Mouse (Mus musculus) urinary bladder, adult 18-20 months (tissue): ENCODE measurements around the gene 4930442H23Rik.
"Not testable (repeated sequence)": the region's sequence is repeated elsewhere in the genome, so short reads cannot be mapped to it uniquely, and the experiment has no call there.

Experiments
- DNase-seq, 2 experiments: peaks; one replicate each; pipeline ENCODE4 v3.0.0; 2022; ENCODE audit warnings: low spot score in 2 of 2, mixed read lengths in 2 of 2

4930442H23Rik gene

GRCm38 (mm10) chr10:81198230-81198629 lies 14.6 kb upstream of the 4930442H23Rik start:
- no peak for DNase-seq

- no peak for DNase-seq
Observed at GRCm38 (mm10) chr10:81197305-81197704, 13.7 kb upstream of the 4930442H23Rik start.

GRCm38 (mm10) chr10:81196470-81197065 lies 12.9 kb upstream of the 4930442H23Rik start:
- DNase-seq: no peak

- no peak for DNase-seq
Observed at GRCm38 (mm10) chr10:81195300-81195699, 11.7 kb upstream of the 4930442H23Rik start.

GRCm38 (mm10) chr10:81193991-81194774 lies 10.5 kb upstream of the 4930442H23Rik start:
- no peak for DNase-seq

GRCm38 (mm10) chr10:81192968-81193501 lies 9.4 kb upstream of the 4930442H23Rik start:
- no peak for DNase-seq

- peak; percentile 66 to 79 for DNase-seq
Observed at GRCm38 (mm10) chr10:81192270-81192967, 8.8 kb upstream of the 4930442H23Rik start.

GRCm38 (mm10) chr10:81191342-81191982 lies 7.8 kb upstream of the 4930442H23Rik start:
- no peak for DNase-seq

GRCm38 (mm10) chr10:81190912-81191321 lies 7.3 kb upstream of the 4930442H23Rik start:
- no peak for DNase-seq

GRCm38 (mm10) chr10:81190236-81190911 lies 6.7 kb upstream of the 4930442H23Rik start:
- DNase-seq: no peak

GRCm38 (mm10) chr10:81189821-81190220 lies 6.2 kb upstream of the 4930442H23Rik start:
- no peak for DNase-seq

GRCm38 (mm10) chr10:81187161-81187560 lies 3.5 kb upstream of the 4930442H23Rik start:
- DNase-seq: no peak

GRCm38 (mm10) chr10:81184765-81185164 lies 1.1 kb upstream of the 4930442H23Rik start:
- DNase-seq: no peak

GRCm38 (mm10) chr10:81182336-81183333 lies 1.0 kb downstream of the 4930442H23Rik start, which contains the start of gene Dapk3:
Gene Dapk3 (plus strand): TSS chr10:81183005.
- DNase-seq: peak; percentile 92 to 93

- DNase-seq: not testable (repeated sequence)
Observed at GRCm38 (mm10) chr10:81181860-81182259, 1.8 kb downstream of the 4930442H23Rik start.

- no peak for DNase-seq
Observed at GRCm38 (mm10) chr10:81180946-81181345, 2.7 kb downstream of the 4930442H23Rik start.

GRCm38 (mm10) chr10:81179451-81180342 lies 4.0 kb downstream of the 4930442H23Rik start:
- DNase-seq: no peak

GRCm38 (mm10) chr10:81178927-81179326 lies 4.7 kb downstream of the 4930442H23Rik start:
- no peak for DNase-seq
